Mouse (Mus musculus): ENCODE measurements at regions not wholly inside any gene's neighbourhood (a gene's known extent, or its start where the extent isn't known, plus 50 kb on each side); places are given as distances from the start of the nearest gene placed in this dataset.

DNA sequence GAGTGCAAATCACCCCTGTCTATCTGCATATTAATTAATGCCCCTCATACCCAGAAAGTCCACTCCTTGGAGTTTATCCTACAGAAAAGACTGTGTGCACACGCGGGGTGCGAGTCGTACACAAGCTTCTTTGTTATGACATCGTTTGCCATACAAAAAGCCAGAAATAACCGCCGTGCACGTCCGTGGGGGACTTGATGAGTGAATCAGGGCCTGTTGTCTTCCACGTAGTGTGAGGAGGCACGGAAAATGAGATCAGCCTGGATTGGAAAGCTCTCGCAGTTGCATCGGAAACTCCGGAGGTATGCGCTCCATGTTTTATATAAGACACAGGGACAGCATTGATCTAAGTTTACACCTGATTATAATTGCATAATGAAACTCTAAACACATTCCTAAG is 120.3 kb downstream of the Etnk1 start:
- H3K27ac ChIP-seq (replicated peaks; ENCODE audit: low read depth, low read length) = no peak overlapping the region
- no peaks in the 10 kb centered on the region for H3K4me1 ChIP-seq (ENCODE audit: control insufficient read depth, insufficient read depth, low read length)
- no peak overlapping the region for H3K9ac ChIP-seq (replicated peaks; ENCODE audit: low read length)
- WGBS = 89% methylated on average over 15 of the region's 15 CpGs
- no peaks in the 10 kb centered on the region for H3K36me3 ChIP-seq (replicated peaks; ENCODE audit: control insufficient read depth, insufficient read depth, low read depth, low read length)
- ATAC-seq (replicated peaks; ENCODE audit: insufficient number of reproducible peaks, low FRiP score, low TSS enrichment, low read depth) (no peak), DNase-seq (ENCODE audit: low spot score) (no peak)
- H3K4me3 ChIP-seq (ENCODE audit: low read depth, low read length) = no peak overlapping the region
- H3K9me3 ChIP-seq (replicated peaks; ENCODE audit: control insufficient read depth, low read length) = no peaks in the 10 kb centered on the region
- no peaks in the 10 kb centered on the region for H3K27me3 ChIP-seq (ENCODE audit: control insufficient read depth, insufficient read depth, low read length)
- H3K4me2 ChIP-seq (ENCODE audit: low read depth, low read length) = no peak overlapping the region

GRCm38 (mm10) chr6:143288491-143289130 is 121.6 kb downstream of the Etnk1 start:
- no peaks in the 10 kb centered on the region for H3K27me3 ChIP-seq (ENCODE audit: control insufficient read depth, insufficient read depth, low read length)
- H3K4me3 ChIP-seq (ENCODE audit: low read depth, low read length) = no peak overlapping the region
- ATAC-seq (replicated peaks; ENCODE audit: insufficient number of reproducible peaks, low FRiP score, low TSS enrichment, low read depth) = no peak
- 83% methylated on average over 19 of the region's 19 CpGs for WGBS
- no peak overlapping the region for H3K9ac ChIP-seq (replicated peaks; ENCODE audit: low read length)
- DNase-seq (ENCODE audit: low spot score) = no peak
- H3K4me2 ChIP-seq (ENCODE audit: low read depth, low read length) = no peak overlapping the region
- no peak overlapping the region for H3K27ac ChIP-seq (replicated peaks; ENCODE audit: low read depth, low read length)
- H3K9me3 ChIP-seq (replicated peaks; ENCODE audit: control insufficient read depth, low read length) = no peaks in the 10 kb centered on the region
- no peaks in the 10 kb centered on the region for H3K36me3 ChIP-seq (replicated peaks; ENCODE audit: control insufficient read depth, insufficient read depth, low read depth, low read length)
- H3K4me1 ChIP-seq (ENCODE audit: control insufficient read depth, insufficient read depth, low read length) = no peaks in the 10 kb centered on the region

DNA sequence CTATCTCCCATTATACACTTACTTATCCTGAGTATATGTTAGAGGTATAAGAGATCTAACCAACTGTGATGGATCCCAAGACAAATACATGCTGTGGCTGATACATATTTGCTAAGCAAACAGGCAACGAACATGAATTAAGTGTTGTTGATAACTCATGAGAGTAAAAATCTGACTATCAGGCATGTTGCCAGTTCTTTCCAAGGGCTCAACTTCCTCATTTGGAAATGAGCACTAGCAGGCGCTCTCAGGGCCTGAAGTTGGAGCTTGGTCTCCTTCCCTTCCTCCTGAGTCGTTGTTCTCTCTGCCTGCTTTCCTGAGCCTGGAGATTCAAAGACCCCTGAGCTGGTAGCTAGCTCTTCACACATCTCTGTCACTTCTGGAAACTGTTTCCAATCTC is 126.6 kb downstream of the Etnk1 start:
- Histone ChIP-seq H3K27ac (replicated peaks; ENCODE audit: low read depth, low read length) (no peak overlapping the region), H3K4me1 (ENCODE audit: control insufficient read depth, insufficient read depth, low read length) (no peaks in the 10 kb centered on the region), H3K27me3 (ENCODE audit: control insufficient read depth, insufficient read depth, low read length) (no peaks in the 10 kb centered on the region), H3K9ac (replicated peaks; ENCODE audit: low read length) (no peak overlapping the region), H3K9me3 (replicated peaks; ENCODE audit: control insufficient read depth, low read length) (no peaks in the 10 kb centered on the region), H3K36me3 (replicated peaks; ENCODE audit: control insufficient read depth, insufficient read depth, low read depth, low read length) (no peaks in the 10 kb centered on the region), H3K4me3 (ENCODE audit: low read depth, low read length) (no peak overlapping the region), H3K4me2 (ENCODE audit: low read depth, low read length) (no peak overlapping the region)
- DNase-seq (ENCODE audit: low spot score) (no peak), ATAC-seq (replicated peaks; ENCODE audit: insufficient number of reproducible peaks, low FRiP score, low TSS enrichment, low read depth) (no peak)
- 89% methylated on average over 3 of the region's 3 CpGs for WGBS

- Histone ChIP-seq H3K4me1 (ENCODE audit: control insufficient read depth, insufficient read depth, low read length) (no peaks in the 10 kb centered on the region), H3K27ac (replicated peaks; ENCODE audit: low read depth, low read length) (no peak overlapping the region), H3K9ac (replicated peaks; ENCODE audit: low read length) (no peak overlapping the region), H3K4me2 (ENCODE audit: low read depth, low read length) (no peak overlapping the region), H3K4me3 (ENCODE audit: low read depth, low read length) (no peak overlapping the region), H3K36me3 (replicated peaks; ENCODE audit: control insufficient read depth, insufficient read depth, low read depth, low read length) (no peaks in the 10 kb centered on the region), H3K9me3 (replicated peaks; ENCODE audit: control insufficient read depth, low read length) (no peaks in the 10 kb centered on the region), H3K27me3 (ENCODE audit: control insufficient read depth, insufficient read depth, low read length) (no peaks in the 10 kb centered on the region)
- DNase-seq (ENCODE audit: low spot score) (no peak), ATAC-seq (replicated peaks; ENCODE audit: insufficient number of reproducible peaks, low FRiP score, low TSS enrichment, low read depth) (no peak)
- 67% methylated on average over 5 of the region's 5 CpGs for WGBS
Measured at GRCm38 (mm10) chr6:143298391-143298790, 131.4 kb downstream of the Etnk1 start.

DNA sequence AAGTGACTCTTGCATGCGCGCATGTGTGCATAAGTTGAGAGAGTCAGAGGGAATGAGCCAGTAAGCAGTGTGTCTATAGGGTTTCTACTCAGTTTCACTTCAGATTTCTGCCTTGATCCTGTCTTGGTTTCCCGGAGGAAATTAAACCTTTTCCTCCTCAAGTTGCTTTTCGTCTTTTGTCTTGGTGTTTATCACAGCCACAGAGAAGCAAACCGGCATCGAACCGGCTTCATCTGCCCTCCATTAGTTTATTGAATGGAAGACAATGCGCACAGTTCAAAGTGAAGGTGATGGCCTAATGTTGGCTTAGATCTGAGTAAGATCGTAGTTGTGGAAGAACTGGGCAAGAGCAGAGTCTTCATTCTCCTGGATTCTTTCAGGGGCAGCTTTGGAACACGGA is 134.4 kb downstream of the Etnk1 start:
- H3K4me3 ChIP-seq (ENCODE audit: low read depth, low read length) = no peak overlapping the region
- H3K4me2 ChIP-seq (ENCODE audit: low read depth, low read length) = no peak overlapping the region
- no peak overlapping the region for H3K9ac ChIP-seq (replicated peaks; ENCODE audit: low read length)
- WGBS = 92% methylated on average over 10 of the region's 10 CpGs
- no peaks in the 10 kb centered on the region for H3K27me3 ChIP-seq (ENCODE audit: control insufficient read depth, insufficient read depth, low read length)
- no peaks in the 10 kb centered on the region for H3K4me1 ChIP-seq (ENCODE audit: control insufficient read depth, insufficient read depth, low read length)
- no peak overlapping the region for H3K27ac ChIP-seq (replicated peaks; ENCODE audit: low read depth, low read length)
- H3K36me3 ChIP-seq (replicated peaks; ENCODE audit: control insufficient read depth, insufficient read depth, low read depth, low read length) = no peaks in the 10 kb centered on the region
- no peaks in the 10 kb centered on the region for H3K9me3 ChIP-seq (replicated peaks; ENCODE audit: control insufficient read depth, low read length)
- DNase-seq (ENCODE audit: low spot score) (no peak), ATAC-seq (replicated peaks; ENCODE audit: insufficient number of reproducible peaks, low FRiP score, low TSS enrichment, low read depth) (no peak)

DNA sequence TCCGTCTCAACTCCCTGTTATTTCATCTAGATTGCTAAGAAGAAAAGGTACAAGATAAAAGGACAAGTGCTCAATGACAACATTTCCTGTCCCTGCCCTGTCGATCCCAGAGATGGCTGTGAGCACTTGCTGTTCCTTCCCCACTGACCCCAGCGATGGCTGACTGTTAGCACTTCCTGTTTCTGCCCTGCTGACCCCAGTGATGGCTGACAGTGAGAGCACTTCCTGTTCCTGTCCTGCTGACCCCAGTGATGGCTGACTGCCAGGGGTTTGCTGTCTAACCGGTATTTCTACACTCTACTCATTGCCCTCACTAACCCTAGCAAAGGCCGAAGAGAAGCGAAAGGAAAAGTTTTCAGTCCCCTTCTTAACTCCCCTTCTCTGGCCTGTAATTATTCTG is 140.3 kb downstream of the Etnk1 start:
- 64% methylated on average over 6 of the region's 6 CpGs for WGBS
- Histone ChIP-seq H3K4me3 (ENCODE audit: low read depth, low read length) (no peak overlapping the region), H3K27ac (replicated peaks; ENCODE audit: low read depth, low read length) (no peak overlapping the region), H3K9ac (replicated peaks; ENCODE audit: low read length) (no peak overlapping the region), H3K9me3 (replicated peaks; ENCODE audit: control insufficient read depth, low read length) (no peaks in the 10 kb centered on the region), H3K27me3 (ENCODE audit: control insufficient read depth, insufficient read depth, low read length) (no peaks in the 10 kb centered on the region), H3K4me2 (ENCODE audit: low read depth, low read length) (no peak overlapping the region), H3K36me3 (replicated peaks; ENCODE audit: control insufficient read depth, insufficient read depth, low read depth, low read length) (no peaks in the 10 kb centered on the region), H3K4me1 (ENCODE audit: control insufficient read depth, insufficient read depth, low read length) (no peaks in the 10 kb centered on the region)
- ATAC-seq (replicated peaks; ENCODE audit: insufficient number of reproducible peaks, low FRiP score, low TSS enrichment, low read depth) = no peak
- no peak for DNase-seq (ENCODE audit: low spot score)

DNA sequence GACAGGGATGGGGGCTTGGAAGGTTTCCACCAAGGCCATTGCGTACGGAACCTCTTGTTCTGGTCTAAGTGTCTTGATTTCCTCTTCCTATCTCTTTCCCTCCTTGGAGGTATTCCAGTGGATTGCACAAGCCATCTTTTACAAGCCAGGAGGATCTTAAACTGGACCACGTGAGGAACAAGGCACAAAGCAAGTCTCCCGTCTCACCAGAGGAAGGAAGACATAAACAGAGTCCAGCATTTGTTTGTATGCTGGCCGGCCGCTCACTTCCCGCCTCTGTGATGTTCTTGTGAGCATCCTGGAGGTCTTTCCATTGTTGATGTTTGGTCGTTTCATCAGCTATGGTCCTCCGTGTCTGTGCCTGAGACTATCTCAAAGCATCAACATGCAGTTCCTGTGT is 148.8 kb downstream of the Etnk1 start:
- H3K27me3 ChIP-seq (ENCODE audit: control insufficient read depth, insufficient read depth, low read length) = no peaks in the 10 kb centered on the region
- H3K4me2 ChIP-seq (ENCODE audit: low read depth, low read length) = no peak overlapping the region
- H3K9me3 ChIP-seq (replicated peaks; ENCODE audit: control insufficient read depth, low read length) = no peaks in the 10 kb centered on the region
- H3K4me1 ChIP-seq (ENCODE audit: control insufficient read depth, insufficient read depth, low read length) = no peaks in the 10 kb centered on the region
- H3K4me3 ChIP-seq (ENCODE audit: low read depth, low read length) = no peak overlapping the region
- H3K36me3 ChIP-seq (replicated peaks; ENCODE audit: control insufficient read depth, insufficient read depth, low read depth, low read length) = no peaks in the 10 kb centered on the region
- WGBS = 79% methylated on average over 9 of the region's 9 CpGs
- DNase-seq (ENCODE audit: low spot score) (no peak), ATAC-seq (replicated peaks; ENCODE audit: insufficient number of reproducible peaks, low FRiP score, low TSS enrichment, low read depth) (no peak)
- H3K9ac ChIP-seq (replicated peaks; ENCODE audit: low read length) = no peak overlapping the region
- H3K27ac ChIP-seq (replicated peaks; ENCODE audit: low read depth, low read length) = no peak overlapping the region

GRCm38 (mm10) chr6:143320426-143320825 is 153.4 kb downstream of the Etnk1 start:
- Histone ChIP-seq H3K36me3 (replicated peaks; ENCODE audit: control insufficient read depth, insufficient read depth, low read depth, low read length) (no peaks in the 10 kb centered on the region), H3K27me3 (ENCODE audit: control insufficient read depth, insufficient read depth, low read length) (no peaks in the 10 kb centered on the region), H3K9ac (replicated peaks; ENCODE audit: low read length) (no peak overlapping the region), H3K27ac (replicated peaks; ENCODE audit: low read depth, low read length) (no peak overlapping the region), H3K9me3 (replicated peaks; ENCODE audit: control insufficient read depth, low read length) (no peaks in the 10 kb centered on the region), H3K4me1 (ENCODE audit: control insufficient read depth, insufficient read depth, low read length) (no peaks in the 10 kb centered on the region), H3K4me3 (ENCODE audit: low read depth, low read length) (no peak overlapping the region), H3K4me2 (ENCODE audit: low read depth, low read length) (no peak overlapping the region)
- WGBS = 49% methylated on average over 7 of the region's 7 CpGs
- no peak for ATAC-seq (replicated peaks; ENCODE audit: insufficient number of reproducible peaks, low FRiP score, low TSS enrichment, low read depth)
- DNase-seq (ENCODE audit: low spot score) = peak; percentile 67

Data from embryonic facial prominence, embryonic 11.5 days (tissue).